In genomic region chr9:75846010-75846409, GRCm38 (mm10) we compare ENCODE assay signal across 11 mouse cellular contexts.
"Had no signal": no experiment of that assay in that cellular context is flagged by ENCODE, and none has a peak within 500 bp of the region (broad histone marks: within the 10 kb centered on the region; RNA-seq: fewer than 3 reads in every experiment).

No protein-coding gene starts in this region.

- H3K36me3 ChIP-seq: intestine, embryonic 15.5 days; limb, embryonic 15.5 days; liver, embryonic 12.5 days; lung, embryonic 15.5 days; midbrain, embryonic 13.5 days; neural tube, embryonic 15.5 days had no signal

- H3K27ac ChIP-seq: intestine, embryonic 15.5 days; limb, embryonic 15.5 days; liver, embryonic 12.5 days; lung, embryonic 15.5 days; midbrain, embryonic 13.5 days; neural tube, embryonic 15.5 days had no signal

- H3K9me3 ChIP-seq: intestine, embryonic 15.5 days; limb, embryonic 15.5 days; liver, embryonic 12.5 days; lung, embryonic 15.5 days; midbrain, embryonic 13.5 days; neural tube, embryonic 15.5 days had no signal

- H3K27me3 ChIP-seq: intestine, embryonic 15.5 days; limb, embryonic 15.5 days; liver, embryonic 12.5 days; lung, embryonic 15.5 days; midbrain, embryonic 13.5 days; neural tube, embryonic 15.5 days had no signal

- H3K4me2 ChIP-seq: intestine, embryonic 15.5 days; limb, embryonic 15.5 days; liver, embryonic 12.5 days; lung, embryonic 15.5 days; midbrain, embryonic 13.5 days; neural tube, embryonic 15.5 days had no signal

- H3K4me1 ChIP-seq: intestine, embryonic 15.5 days; limb, embryonic 15.5 days; liver, embryonic 12.5 days; midbrain, embryonic 13.5 days; neural tube, embryonic 15.5 days had no signal

- H3K4me3 ChIP-seq: intestine, embryonic 15.5 days; limb, embryonic 15.5 days; liver, embryonic 12.5 days; lung, embryonic 15.5 days; midbrain, embryonic 13.5 days; myocyte; neural tube, embryonic 15.5 days had no signal

- DNase-seq: right cerebral cortex, adult 18-20 months; right cerebral cortex, postnatal 25 days; thymus, adult 18-20 months; thymus, postnatal 14 days had no signal

- H3K9ac ChIP-seq: intestine, embryonic 15.5 days; limb, embryonic 15.5 days; liver, embryonic 12.5 days; lung, embryonic 15.5 days; midbrain, embryonic 13.5 days; neural tube, embryonic 15.5 days had no signal

- ATAC-seq: intestine, embryonic 15.5 days; liver, embryonic 12.5 days; midbrain, embryonic 13.5 days had no signal
